Mouse (Mus musculus) liver, embryonic 14.5 days (tissue): ENCODE measurements at regions not wholly inside any gene's neighbourhood (a gene's known extent, or its start where the extent isn't known, plus 50 kb on each side); places are given as distances from the start of the nearest gene placed in this dataset.

Experiments used
- CTCF ChIP-seq: IDR thresholded peaks from 2 replicates; pipeline ENCODE4 v1.5.1; 2016; ENCODE audit warnings: antibody characterized with exemption, low read depth, control low read depth
- EP300 ChIP-seq: IDR thresholded peaks from 2 replicates; pipeline ENCODE4 v1.6.1; 2016; ENCODE audit warnings: antibody characterized with exemption, low read depth

DNA sequence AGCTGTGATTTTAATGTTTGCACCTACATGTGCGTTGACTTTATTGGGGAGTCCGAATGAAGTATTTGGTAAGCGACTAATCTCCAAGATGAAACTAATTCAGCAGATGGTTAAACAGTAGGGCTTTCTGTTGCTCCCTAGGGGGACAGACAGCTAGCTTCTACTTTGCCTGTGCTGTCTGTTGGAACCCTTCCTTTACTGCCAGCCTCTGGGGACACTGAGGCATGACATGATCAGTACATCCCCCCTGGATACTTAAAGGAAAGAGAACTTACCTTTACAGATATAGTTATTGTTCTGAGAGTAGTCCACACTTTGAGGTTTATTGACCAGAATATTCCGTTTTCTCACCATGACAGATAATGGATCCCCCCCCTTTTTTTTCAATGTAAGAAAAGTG, 289.8 kb upstream of the Ift57 start:
- TF ChIP-seq CTCF (no peak), EP300 (no peak)
